Mouse (Mus musculus): ENCODE results near the gene Rhno1. TPM values are rescaled to one million over a fixed set of nuclear protein-coding genes. Genes with fewer than 3 reads are reported as not detected.
"Not testable (repeated sequence)": the region's sequence is repeated elsewhere in the genome, so short reads cannot be mapped to it uniquely, and the experiment has no call there.

Rhno1 gene
- polyA plus RNA-seq, 1 experiment from 2014 or later: 64.3 TPM

- WGBS (ENCODE audit: insufficient replicate concordance): 54% methylated on average over 7 of the region's 7 CpGs
- H3K27me3 ChIP-seq: no peaks in the 10 kb centered on the region
- H3K36me3 ChIP-seq: no peaks in the 10 kb centered on the region
- H3K4me2 ChIP-seq: no peak overlapping the region
- no peak overlapping the region for H3K27ac ChIP-seq
- no peak overlapping the region for H3K4me3 ChIP-seq (replicated peaks)
- H3K4me1 ChIP-seq (replicated peaks): no peaks in the 10 kb centered on the region
- ATAC-seq (ENCODE audit: low read depth): no peak
- DNase-seq: no peak
- no peaks in the 10 kb centered on the region for H3K9me3 ChIP-seq (replicated peaks)
- H3K9ac ChIP-seq: no peak overlapping the region
These were observed 21.0 kb upstream of the Rhno1 start for GRCm38 (mm10) chr6:128383752-128384151.

- H3K27ac ChIP-seq: no peak overlapping the region
- no peak overlapping the region for H3K4me3 ChIP-seq (replicated peaks)
- no peak overlapping the region for H3K9ac ChIP-seq
- H3K27me3 ChIP-seq: no peaks in the 10 kb centered on the region
- ATAC-seq (ENCODE audit: low read depth) (no peak), DNase-seq (no peak)
- WGBS (ENCODE audit: insufficient replicate concordance): 55% methylated on average over 3 of the region's 3 CpGs
- no peaks in the 10 kb centered on the region for H3K4me1 ChIP-seq (replicated peaks)
- no peaks in the 10 kb centered on the region for H3K9me3 ChIP-seq (replicated peaks)
- no peak overlapping the region for H3K4me2 ChIP-seq
- peaks cover 3% of the 10 kb centered on the region; the same call in 1 of the 2 replicates for H3K36me3 ChIP-seq
These were observed 18.5 kb upstream of the Rhno1 start for GRCm38 (mm10) chr6:128381254-128381653.

GRCm38 (mm10) chr6:128380594-128381167, 18.0 kb upstream of the Rhno1 start:
- H3K36me3 ChIP-seq; H3K4me1 ChIP-seq (replicated peaks); H3K9ac ChIP-seq; H3K27ac ChIP-seq; H3K4me3 ChIP-seq (replicated peaks); DNase-seq; H3K4me2 ChIP-seq; H3K27me3 ChIP-seq; ATAC-seq (ENCODE audit: low read depth); H3K9me3 ChIP-seq (replicated peaks): not testable (repeated sequence)
- 44% methylated on average over 1 of the region's 1 CpGs for WGBS (ENCODE audit: insufficient replicate concordance)

GRCm38 (mm10) chr6:128379636-128380035, 16.9 kb upstream of the Rhno1 start:
- H3K36me3 ChIP-seq: peaks cover 14% of the 10 kb centered on the region
- ATAC-seq (ENCODE audit: low read depth): no peak
- no peak for DNase-seq
- WGBS (ENCODE audit: insufficient replicate concordance): 57% methylated on average over 16 of the region's 16 CpGs
- no peaks in the 10 kb centered on the region for H3K27me3 ChIP-seq
- no peak overlapping the region for H3K4me3 ChIP-seq (replicated peaks)
- H3K9ac ChIP-seq: no peak overlapping the region
- no peak overlapping the region for H3K27ac ChIP-seq
- H3K4me1 ChIP-seq (replicated peaks): no peaks in the 10 kb centered on the region
- H3K4me2 ChIP-seq: no peak overlapping the region
- no peaks in the 10 kb centered on the region for H3K9me3 ChIP-seq (replicated peaks)

- ATAC-seq (ENCODE audit: low read depth): no peak
- Histone ChIP-seq H3K9me3 (replicated peaks) (no peaks in the 10 kb centered on the region), H3K4me1 (replicated peaks) (no peaks in the 10 kb centered on the region), H3K4me2 (no peak overlapping the region), H3K36me3 (peaks cover 45% of the 10 kb centered on the region), H3K27me3 (no peaks in the 10 kb centered on the region), H3K27ac (no peak overlapping the region), H3K9ac (no peak overlapping the region), H3K4me3 (replicated peaks) (no peak overlapping the region)
- DNase-seq: no peak
- WGBS (ENCODE audit: insufficient replicate concordance): 83% methylated on average over 17 of the region's 17 CpGs
These were observed 13.8 kb upstream of the Rhno1 start for GRCm38 (mm10) chr6:128376371-128377085.

- H3K4me3 ChIP-seq (replicated peaks): no peak within 1 kb of the TSS
- peaks cover 58% of the 10 kb centered on the region for H3K36me3 ChIP-seq
- WGBS (ENCODE audit: insufficient replicate concordance): 77% methylated on average over 6 of the region's 6 CpGs
- no peaks in the 10 kb centered on the region for H3K9me3 ChIP-seq (replicated peaks)
- no peaks in the 10 kb centered on the region for H3K4me1 ChIP-seq (replicated peaks)
- ATAC-seq (ENCODE audit: low read depth) (no peak), DNase-seq (no peak)
- H3K27me3 ChIP-seq: no peaks in the 10 kb centered on the region
- H3K4me2 ChIP-seq: no peak within 1 kb of the TSS
- H3K27ac ChIP-seq: no peak within 1 kb of the TSS
- H3K9ac ChIP-seq: no peak within 1 kb of the TSS
These were observed 12.5 kb upstream of the Rhno1 start, which contains the start of the genes Tex52 and Gm44596 for GRCm38 (mm10) chr6:128375192-128375591. Gene Tex52 (plus strand): TSS chr6:128375456. Gene Gm44596 (plus strand): TSS chr6:128375503.

- Histone ChIP-seq H3K4me3 (replicated peaks) (no peak overlapping the region), H3K27ac (no peak overlapping the region), H3K27me3 (no peaks in the 10 kb centered on the region), H3K9me3 (replicated peaks) (no peaks in the 10 kb centered on the region), H3K9ac (no peak overlapping the region), H3K36me3 (peaks cover 97% of the 10 kb centered on the region), H3K4me2 (no peak overlapping the region), H3K4me1 (replicated peaks) (peaks cover 10% of the 10 kb centered on the region)
- DNase-seq (no peak), ATAC-seq (ENCODE audit: low read depth) (peak; percentile 28)
- 71% methylated on average over 5 of the region's 5 CpGs for WGBS (ENCODE audit: insufficient replicate concordance)
These were observed 7.3 kb upstream of the Rhno1 start for GRCm38 (mm10) chr6:128370040-128370439.

- H3K36me3 ChIP-seq: peaks cover 67% of the 10 kb centered on the region
- H3K4me3 ChIP-seq (replicated peaks): no peak overlapping the region
- ATAC-seq (ENCODE audit: low read depth) (no peak), DNase-seq (no peak)
- no peak overlapping the region for H3K27ac ChIP-seq
- peaks cover 33% of the 10 kb centered on the region for H3K4me1 ChIP-seq (replicated peaks)
- no peaks in the 10 kb centered on the region for H3K9me3 ChIP-seq (replicated peaks)
- whole genome bisulfite sequencing (ENCODE audit: insufficient replicate concordance): 82% methylated on average over 5 of the region's 5 CpGs
- H3K4me2 ChIP-seq: no peak overlapping the region
- H3K27me3 ChIP-seq: no peaks in the 10 kb centered on the region
- H3K9ac ChIP-seq: no peak overlapping the region
These were observed 3.8 kb upstream of the Rhno1 start for GRCm38 (mm10) chr6:128366466-128366865.

GRCm38 (mm10) chr6:128364721-128365120, 2.0 kb upstream of the Rhno1 start:
- H3K4me2 ChIP-seq: peak overlapping the region; percentile 88
- peak overlapping the region; percentile 51 for H3K9ac ChIP-seq

GRCm38 (mm10) chr6:128363007-128363825, 505 bp upstream of the Rhno1 start:
- Histone ChIP-seq H3K9ac (peak overlapping the region; percentile 92), H3K27me3 (no peaks in the 10 kb centered on the region), H3K36me3 (peaks cover 56% of the 10 kb centered on the region), H3K4me1 (replicated peaks) (peaks cover 57% of the 10 kb centered on the region), H3K27ac (peak overlapping the region; percentile 96), H3K4me3 (replicated peaks) (peak overlapping the region; percentile 97), H3K4me2 (peak overlapping the region; percentile 88), H3K9me3 (replicated peaks) (no peaks in the 10 kb centered on the region)
- ATAC-seq (ENCODE audit: low read depth): peak; percentile 48
- 1% methylated on average over 28 of the region's 46 CpGs for WGBS (ENCODE audit: insufficient replicate concordance)
- no peak for DNase-seq

More at GRCm38 (mm10) chr6:128364721-128365120, 2.0 kb upstream of the Rhno1 start:
- peaks cover 59% of the 10 kb centered on the region for H3K36me3 ChIP-seq
- ATAC-seq (ENCODE audit: low read depth) (no peak), DNase-seq (no peak)
- no peaks in the 10 kb centered on the region for H3K9me3 ChIP-seq (replicated peaks)
- no peaks in the 10 kb centered on the region for H3K27me3 ChIP-seq
- peaks cover 50% of the 10 kb centered on the region for H3K4me1 ChIP-seq (replicated peaks)
- 79% methylated on average over 6 of the region's 6 CpGs for WGBS (ENCODE audit: insufficient replicate concordance)
- H3K27ac ChIP-seq: no peak overlapping the region
- H3K4me3 ChIP-seq (replicated peaks): peak overlapping the region; percentile 97; the same call in 1 of the 2 replicates

- H3K27ac ChIP-seq: peak overlapping the region; percentile 96
- no peaks in the 10 kb centered on the region for H3K9me3 ChIP-seq (replicated peaks)
- H3K9ac ChIP-seq: peak overlapping the region; percentile 92
- WGBS (ENCODE audit: insufficient replicate concordance): 12% methylated on average over 9 of the region's 9 CpGs
- H3K36me3 ChIP-seq: peaks cover 56% of the 10 kb centered on the region
- no peak for ATAC-seq (ENCODE audit: low read depth)
- DNase-seq: no peak
- peak overlapping the region; percentile 97 for H3K4me3 ChIP-seq (replicated peaks)
- H3K4me2 ChIP-seq: peak overlapping the region; percentile 88
- H3K4me1 ChIP-seq (replicated peaks): peaks cover 57% of the 10 kb centered on the region
- H3K27me3 ChIP-seq: no peaks in the 10 kb centered on the region
These were observed 810 bp downstream of the Rhno1 start for GRCm38 (mm10) chr6:128361901-128362300.
